Mouse (Mus musculus): ENCODE data around the gene 2010109A12Rik. TPM values are rescaled to one million over a fixed set of nuclear protein-coding genes. Genes with fewer than 3 reads are reported as not detected.

2010109A12Rik gene
- polyA plus RNA-seq, 1 experiment from 2014 or later = 2.4 TPM

DNA sequence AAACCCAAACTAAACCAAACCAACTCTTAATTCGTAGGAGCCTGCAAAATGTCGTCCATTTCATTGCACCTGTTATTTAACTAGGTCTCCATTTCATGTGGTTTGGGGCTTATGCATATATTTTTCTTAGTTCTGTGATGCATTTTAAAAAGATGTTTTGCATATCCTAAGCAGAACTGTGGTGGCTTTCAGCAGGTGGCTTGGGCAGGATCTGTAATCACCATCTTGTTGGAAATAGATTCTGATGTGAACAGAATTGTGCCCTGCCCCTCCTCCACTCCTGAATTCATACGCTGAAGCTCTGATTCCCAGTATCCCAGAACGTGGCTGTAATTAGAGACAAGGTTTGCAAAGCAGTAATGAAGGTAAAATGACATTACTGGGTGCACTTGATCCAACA is 27.8 kb downstream of the 2010109A12Rik start:
- WGBS = 50% methylated on average over 4 of the region's 4 CpGs
- ATAC-seq (replicated peaks) = no peak

DNA sequence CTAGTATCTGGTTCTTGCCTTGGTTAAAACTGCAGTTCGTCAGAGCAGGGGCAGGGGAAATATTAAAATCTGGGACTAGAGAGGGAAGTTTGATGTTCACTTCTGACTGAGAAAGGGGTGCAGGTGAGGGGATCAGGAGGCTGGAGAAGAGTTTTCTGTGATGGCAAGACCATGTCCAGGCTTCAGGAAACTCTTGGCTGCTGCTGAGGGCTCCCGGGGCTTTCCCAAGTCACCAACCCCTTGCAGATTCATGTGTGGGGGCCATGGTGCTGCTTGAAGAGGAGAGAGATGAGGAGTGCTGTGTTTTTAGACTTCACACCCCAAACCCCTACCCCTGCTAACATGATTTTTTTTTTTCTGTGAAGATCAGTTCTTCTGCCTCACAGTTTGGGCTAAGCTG is 28.3 kb downstream of the 2010109A12Rik start:
- no peak for ATAC-seq (replicated peaks)

More for the DNA sequence above, 27.8 kb downstream of the 2010109A12Rik start:
- H3K27me3 ChIP-seq (replicated peaks) = no peaks in the 10 kb centered on the region
- H3K36me3 ChIP-seq (replicated peaks) = no peaks in the 10 kb centered on the region
- H3K4me2 ChIP-seq = no peak overlapping the region
- H3K9ac ChIP-seq = no peak overlapping the region
- H3K9me3 ChIP-seq = no peaks in the 10 kb centered on the region
- no peak overlapping the region for H3K27ac ChIP-seq
- no peak overlapping the region for H3K4me3 ChIP-seq
- no peaks in the 10 kb centered on the region for H3K4me1 ChIP-seq

GRCm38 (mm10) chr5:93235888-93236287 is 29.6 kb downstream of the 2010109A12Rik start:
- 83% methylated on average over 3 of the region's 3 CpGs for WGBS
- Histone ChIP-seq H3K9ac (no peak overlapping the region), H3K4me3 (no peak overlapping the region), H3K4me1 (no peaks in the 10 kb centered on the region), H3K27ac (no peak overlapping the region), H3K9me3 (no peaks in the 10 kb centered on the region), H3K36me3 (replicated peaks) (no peaks in the 10 kb centered on the region), H3K27me3 (replicated peaks) (no peaks in the 10 kb centered on the region), H3K4me2 (no peak overlapping the region)
- no peak for ATAC-seq (replicated peaks)

More for the DNA sequence above, 28.3 kb downstream of the 2010109A12Rik start:
- H3K4me3 ChIP-seq = no peak overlapping the region
- no peaks in the 10 kb centered on the region for H3K4me1 ChIP-seq
- H3K9me3 ChIP-seq = no peaks in the 10 kb centered on the region
- no peaks in the 10 kb centered on the region for H3K27me3 ChIP-seq (replicated peaks)
- no peak overlapping the region for H3K9ac ChIP-seq
- no peak overlapping the region for H3K27ac ChIP-seq
- no peak overlapping the region for H3K4me2 ChIP-seq
- 87% methylated on average over 2 of the region's 2 CpGs for WGBS
- H3K36me3 ChIP-seq (replicated peaks) = no peaks in the 10 kb centered on the region

- Histone ChIP-seq H3K36me3 (replicated peaks) (no peaks in the 10 kb centered on the region), H3K27me3 (replicated peaks) (no peaks in the 10 kb centered on the region)
- 82% methylated on average over 4 of the region's 4 CpGs for WGBS
These were observed 30.2 kb downstream of the 2010109A12Rik start for GRCm38 (mm10) chr5:93236541-93236940.

DNA sequence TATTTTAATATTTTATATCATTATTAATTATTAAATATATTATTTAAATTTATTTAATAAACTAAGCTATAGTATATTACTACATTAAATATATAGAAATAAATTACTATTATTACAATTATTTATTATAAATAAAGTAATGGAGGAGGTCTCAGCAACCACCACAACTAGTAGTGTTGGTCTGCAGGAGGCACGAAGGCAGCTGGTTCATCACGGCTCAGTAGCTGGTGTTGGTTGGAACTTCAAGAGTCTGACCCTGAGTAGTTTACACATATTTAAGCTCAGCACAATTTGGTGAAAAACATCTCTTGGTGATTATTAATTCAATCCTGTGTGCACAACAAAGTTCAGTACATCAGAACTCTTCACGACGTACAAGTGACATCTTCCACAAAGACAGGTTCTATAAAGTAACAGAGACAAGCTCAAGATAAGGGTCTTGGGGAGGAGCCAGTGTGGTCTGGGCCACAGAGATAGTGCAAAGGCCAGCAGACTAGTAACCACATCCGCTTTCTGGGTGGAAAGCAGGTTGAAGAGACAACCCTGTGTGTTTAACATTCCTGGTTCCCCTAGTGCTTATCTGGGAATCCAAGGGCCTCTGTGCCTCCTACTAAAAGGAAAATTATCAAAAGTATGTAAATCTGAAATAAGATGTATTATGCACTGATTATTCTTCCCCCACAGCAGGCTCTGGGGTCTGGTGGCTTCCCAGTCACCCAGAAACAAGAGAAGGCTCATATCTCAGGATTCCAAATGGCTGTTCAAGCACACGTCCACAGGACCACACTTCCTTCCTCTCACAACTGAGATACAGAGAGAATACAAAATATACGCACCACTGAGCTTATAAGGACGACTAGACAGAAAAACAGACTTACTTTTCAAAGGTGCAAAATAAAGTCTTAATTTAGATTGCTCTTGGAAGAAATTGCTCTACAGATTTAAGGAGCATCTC is 33.5 kb downstream of the 2010109A12Rik start:
- Histone ChIP-seq H3K4me1 (no peaks in the 10 kb centered on the region), H3K4me2 (no peak overlapping the region), H3K9ac (no peak overlapping the region), H3K27ac (no peak overlapping the region), H3K9me3 (no peaks in the 10 kb centered on the region), H3K4me3 (no peak overlapping the region), H3K27me3 (replicated peaks) (no peaks in the 10 kb centered on the region), H3K36me3 (replicated peaks) (no peaks in the 10 kb centered on the region)
- no peak for ATAC-seq (replicated peaks)
- WGBS = 84% methylated on average over 8 of the region's 8 CpGs

More at GRCm38 (mm10) chr5:93236541-93236940, 30.2 kb downstream of the 2010109A12Rik start:
- H3K9ac ChIP-seq = no peak overlapping the region
- H3K4me3 ChIP-seq = no peak overlapping the region
- ATAC-seq (replicated peaks) = no peak
- no peaks in the 10 kb centered on the region for H3K9me3 ChIP-seq
- H3K4me1 ChIP-seq = no peaks in the 10 kb centered on the region
- H3K4me2 ChIP-seq = no peak overlapping the region
- no peak overlapping the region for H3K27ac ChIP-seq

- no peak overlapping the region for H3K4me2 ChIP-seq
- no peak overlapping the region for H3K4me3 ChIP-seq
- H3K9me3 ChIP-seq = no peaks in the 10 kb centered on the region
- no peaks in the 10 kb centered on the region for H3K27me3 ChIP-seq (replicated peaks)
- no peak overlapping the region for H3K27ac ChIP-seq
- no peaks in the 10 kb centered on the region for H3K4me1 ChIP-seq
- H3K36me3 ChIP-seq (replicated peaks) = no peaks in the 10 kb centered on the region
- no peak for ATAC-seq (replicated peaks)
- no peak overlapping the region for H3K9ac ChIP-seq
- 74% methylated on average over 2 of the region's 2 CpGs for WGBS
These were observed 39.0 kb downstream of the 2010109A12Rik start for GRCm38 (mm10) chr5:93245280-93245679.

GRCm38 (mm10) chr5:93249940-93250578 is 43.7 kb downstream of the 2010109A12Rik start:
- Histone ChIP-seq H3K4me3 (no peak overlapping the region), H3K27me3 (replicated peaks) (no peaks in the 10 kb centered on the region), H3K4me2 (no peak overlapping the region), H3K36me3 (replicated peaks) (no peaks in the 10 kb centered on the region), H3K9ac (no peak overlapping the region), H3K27ac (no peak overlapping the region), H3K4me1 (no peaks in the 10 kb centered on the region), H3K9me3 (no peaks in the 10 kb centered on the region)
- WGBS = 81% methylated on average over 6 of the region's 6 CpGs
- ATAC-seq (replicated peaks) = no peak

DNA sequence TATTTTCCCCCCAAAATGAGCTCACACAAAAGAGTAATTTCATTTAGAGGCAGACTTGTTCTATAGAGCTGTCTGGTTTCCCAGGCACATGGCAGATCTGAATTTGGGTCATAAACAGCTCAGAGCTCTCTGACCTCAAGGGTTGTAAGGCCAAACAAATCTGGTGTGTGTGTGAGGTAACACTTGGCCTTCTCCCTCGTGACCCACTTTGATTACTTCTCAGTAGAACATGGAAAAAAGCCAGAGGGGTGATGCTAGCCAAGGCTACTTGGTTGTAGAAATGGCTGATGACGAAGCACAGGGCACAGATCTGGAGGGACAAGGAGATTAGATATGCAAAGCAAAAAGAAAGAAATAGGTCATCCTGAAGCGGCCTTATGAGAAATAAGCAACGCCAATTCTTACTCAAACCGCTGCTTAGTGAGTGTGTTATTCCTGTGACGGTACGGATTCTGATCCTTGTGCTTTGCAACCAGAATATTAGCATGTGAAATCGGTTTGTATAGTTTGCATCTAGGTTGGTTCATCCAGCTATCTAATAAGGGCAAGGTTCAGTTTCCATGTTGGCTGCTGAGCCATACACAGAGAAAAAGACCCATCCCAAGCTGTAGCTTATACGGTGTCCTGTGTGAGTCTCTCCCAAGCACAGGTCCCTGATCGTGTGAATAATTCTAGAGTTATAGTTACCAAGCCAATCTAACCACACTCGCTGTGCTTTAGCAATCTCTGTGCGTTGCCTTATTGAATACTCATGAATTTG is 44.9 kb downstream of the 2010109A12Rik start:
- no peak overlapping the region for H3K4me2 ChIP-seq
- WGBS = 86% methylated on average over 12 of the region's 12 CpGs

GRCm38 (mm10) chr5:93255759-93256265 is 49.5 kb downstream of the 2010109A12Rik start:
- no peaks in the 10 kb centered on the region for H3K36me3 ChIP-seq (replicated peaks)
- WGBS = 84% methylated on average over 5 of the region's 5 CpGs
- H3K27me3 ChIP-seq (replicated peaks) = no peaks in the 10 kb centered on the region
- no peak overlapping the region for H3K9ac ChIP-seq
- no peak for ATAC-seq (replicated peaks)
- no peak overlapping the region for H3K27ac ChIP-seq
- no peak overlapping the region for H3K4me3 ChIP-seq
- H3K4me2 ChIP-seq = no peak overlapping the region
- no peaks in the 10 kb centered on the region for H3K9me3 ChIP-seq
- no peaks in the 10 kb centered on the region for H3K4me1 ChIP-seq

More for the DNA sequence above, 44.9 kb downstream of the 2010109A12Rik start:
- ATAC-seq (replicated peaks) = no peak
- Histone ChIP-seq H3K9me3 (no peaks in the 10 kb centered on the region), H3K36me3 (replicated peaks) (no peaks in the 10 kb centered on the region), H3K4me3 (no peak overlapping the region), H3K9ac (no peak overlapping the region), H3K4me1 (no peaks in the 10 kb centered on the region), H3K27me3 (replicated peaks) (no peaks in the 10 kb centered on the region), H3K27ac (no peak overlapping the region)

GRCm38 (mm10) chr5:93256820-93257405 is 50.6 kb downstream of the 2010109A12Rik start:
- Histone ChIP-seq H3K4me3 (no peak overlapping the region), H3K9ac (no peak overlapping the region), H3K27me3 (replicated peaks) (no peaks in the 10 kb centered on the region), H3K27ac (no peak overlapping the region), H3K4me1 (no peaks in the 10 kb centered on the region), H3K9me3 (no peaks in the 10 kb centered on the region), H3K4me2 (no peak overlapping the region), H3K36me3 (replicated peaks) (no peaks in the 10 kb centered on the region)
- no peak for ATAC-seq (replicated peaks)

- Histone ChIP-seq H3K36me3 (replicated peaks) (no peaks in the 10 kb centered on the region), H3K9ac (no peak overlapping the region), H3K4me2 (no peak overlapping the region), H3K27me3 (replicated peaks) (no peaks in the 10 kb centered on the region), H3K4me3 (no peak overlapping the region), H3K4me1 (no peaks in the 10 kb centered on the region), H3K9me3 (no peaks in the 10 kb centered on the region), H3K27ac (no peak overlapping the region)
- ATAC-seq (replicated peaks) = no peak
These were observed 53.0 kb downstream of the 2010109A12Rik start for GRCm38 (mm10) chr5:93259349-93259748.

DNA sequence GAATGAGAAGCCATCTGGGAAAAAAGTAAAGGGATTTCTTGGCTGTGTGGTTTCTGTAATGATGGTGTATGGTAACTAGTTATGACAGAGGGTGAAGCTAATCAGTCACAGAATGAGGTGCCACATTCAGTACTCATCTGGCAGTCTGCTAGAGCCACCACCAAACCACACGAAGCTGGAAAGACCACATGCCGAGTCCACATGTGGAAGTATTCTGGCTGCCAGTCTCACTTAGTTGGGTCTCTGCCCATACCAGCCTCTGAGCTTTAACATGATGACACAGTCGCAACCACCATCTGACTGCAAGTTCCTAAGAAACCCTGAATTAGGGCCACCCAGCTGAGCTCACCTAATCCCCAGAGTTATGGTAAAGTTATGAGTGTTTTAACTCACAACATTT is 54.7 kb downstream of the 2010109A12Rik start:
- H3K9ac ChIP-seq = no peak overlapping the region
- no peaks in the 10 kb centered on the region for H3K9me3 ChIP-seq
- no peak overlapping the region for H3K4me3 ChIP-seq
- H3K4me1 ChIP-seq = peaks cover 2% of the 10 kb centered on the region
- H3K36me3 ChIP-seq (replicated peaks) = no peaks in the 10 kb centered on the region
- no peak for ATAC-seq (replicated peaks)
- 73% methylated on average over 3 of the region's 3 CpGs for WGBS
- no peaks in the 10 kb centered on the region for H3K27me3 ChIP-seq (replicated peaks)
- no peak overlapping the region for H3K27ac ChIP-seq
- no peak overlapping the region for H3K4me2 ChIP-seq
